Mouse (Mus musculus) adrenal gland, adult (tissue): ENCODE measurements at regions not wholly inside any gene's neighbourhood (a gene's known extent, or its start where the extent isn't known, plus 50 kb on each side); places are given as distances from the start of the nearest gene placed in this dataset.
A peak's percentile ranks its signal among the peaks of the same experiment; 100 is the strongest.

Experiments
- DNase-seq, 2 experiments: peaks; one replicate each; pipeline ENCODE4 v3.0.0; 2022 to 2023; ENCODE audit warnings: low spot score in 1 of 2; ENCODE audit not compliant: inconsistent age in 2 of 2

GRCm38 (mm10) chr13:30600194-30600593 is 55.0 kb upstream of the Uqcrfs1 start:
- DNase-seq, result no peak

DNA sequence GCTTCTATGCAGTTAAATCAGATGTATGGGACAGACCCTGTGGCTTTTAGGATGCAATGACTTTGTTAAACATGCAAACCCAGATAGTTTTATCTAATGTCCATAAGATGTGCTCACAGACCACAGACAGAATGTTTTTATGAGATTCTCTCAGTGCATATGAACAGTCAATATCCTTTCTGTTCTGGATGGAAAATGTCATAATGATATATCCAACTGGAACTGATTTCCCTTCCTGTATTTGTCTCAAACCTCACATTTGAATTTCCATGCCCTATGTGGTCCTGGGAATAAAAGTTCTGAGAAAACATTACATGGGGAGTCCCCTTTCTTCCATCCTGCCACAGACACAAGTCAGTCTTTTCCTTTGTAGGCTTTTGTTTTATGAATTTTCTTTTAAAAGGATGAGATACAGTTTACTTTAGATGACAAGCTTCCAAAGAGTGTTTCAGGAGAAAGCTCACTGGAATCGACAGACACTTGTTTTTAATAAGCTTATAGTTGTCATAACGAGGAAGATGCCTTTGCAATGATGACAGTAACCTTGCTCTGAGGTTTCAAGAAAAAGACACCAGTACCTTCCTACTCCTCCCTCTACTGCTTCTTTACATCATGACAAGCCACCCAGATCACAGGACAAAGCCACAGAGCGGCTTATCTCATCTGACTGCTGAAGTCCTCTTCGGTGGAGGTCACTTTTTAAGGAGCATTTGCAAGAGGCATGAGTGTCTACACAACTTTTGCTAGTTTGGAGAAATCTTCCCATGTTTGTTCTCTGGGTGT is 55.7 kb upstream of the Uqcrfs1 start:
- no peak for DNase-seq

GRCm38 (mm10) chr13:30603936-30604335 is 55.9 kb upstream of the Dusp22 start:
- peak; percentile 18 to 46 for DNase-seq

DNA sequence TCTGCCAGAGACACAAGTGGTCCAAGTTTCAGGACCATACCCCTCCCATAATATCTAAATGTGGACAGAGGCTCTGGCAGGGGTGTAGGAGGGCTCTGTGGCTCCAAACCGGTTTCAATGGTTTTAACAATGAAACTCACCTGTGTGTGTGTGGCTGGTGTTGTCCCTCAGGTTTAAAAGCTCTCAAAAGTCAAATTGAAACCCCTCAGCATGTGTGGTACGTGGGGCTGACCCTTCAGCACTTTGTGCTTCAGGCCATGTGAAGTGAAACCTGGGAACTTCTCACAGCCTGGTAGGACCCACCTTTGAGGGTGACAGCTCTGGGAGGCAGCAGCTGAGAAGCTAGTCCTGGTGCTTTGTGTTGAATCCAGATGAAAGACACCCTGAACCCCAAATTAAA is 52.5 kb upstream of the Dusp22 start:
- no peak for DNase-seq

DNA sequence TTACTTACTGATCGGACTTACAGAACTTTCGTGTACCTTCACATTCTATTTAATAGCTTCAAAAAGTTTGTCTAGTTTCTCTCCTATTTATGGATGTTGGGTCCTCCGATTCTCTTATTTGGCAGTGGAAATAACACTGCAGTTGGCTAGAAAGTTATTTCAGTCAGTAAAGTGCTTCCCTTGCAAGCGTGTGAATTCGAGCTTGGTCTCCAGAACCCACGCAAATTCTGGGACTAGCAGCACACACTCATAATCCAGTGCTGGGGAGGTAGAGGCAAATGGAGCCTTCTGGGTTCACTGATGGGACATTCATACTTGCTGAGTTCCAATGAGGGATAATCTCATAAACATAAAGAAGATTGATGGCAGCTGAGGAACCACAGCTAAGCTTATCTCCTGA is 51.9 kb upstream of the Dusp22 start:
- DNase-seq, result no peak

- no peak for DNase-seq
Observed at GRCm38 (mm10) chr13:30609784-30610183, 50.0 kb upstream of the Dusp22 start.
